Mouse (Mus musculus) MEL (cell line): Measurements from ENCODE around the gene Rasgrp3. TPM values are rescaled to one million over a fixed set of nuclear protein-coding genes. Genes with fewer than 3 reads are reported as not detected.
A peak's percentile ranks its signal among the peaks of the same experiment; 100 is the strongest.

Experiments
- DNase-seq: peaks from one replicate; pipeline ENCODE4 v3.0.0; 2011; ENCODE audit warnings: low read depth, low spot score
- H3K27ac ChIP-seq: 2 replicates; pipeline ENCODE4 v1.5.1; 2012; ENCODE audit warnings: low read depth, mild to moderate bottlenecking, control low read depth, low read length, moderate library complexity; ENCODE audit not compliant: control insufficient read depth
- H3K27me3 ChIP-seq, 2 experiments: fragments of 150-350 bp in 1 of 2; sonication (generic) in 1 of 2; 2 replicates each; pipeline ENCODE4 v1.6.1; 2012; ENCODE audit warnings: low read length in 2 of 2, mild to moderate bottlenecking in 2 of 2, improper control_type of control experiment in 1 of 2, moderate library complexity in 1 of 2; ENCODE audit not compliant: insufficient read depth in 2 of 2, control insufficient read depth in 1 of 2
- H3K36me3 ChIP-seq, 2 experiments: 2 replicates each; pipeline ENCODE4 v1.6.1; 2012 to 2014; ENCODE audit warnings: low read length in 2 of 2, improper control_type of control experiment in 1 of 2, inconsistent platforms in 1 of 2, mild to moderate bottlenecking in 1 of 2; ENCODE audit not compliant: insufficient read depth in 2 of 2, control insufficient read depth in 1 of 2
- H3K4me1 ChIP-seq, 2 experiments: fragments of 150-350 bp in 1 of 2; sonication (generic) in 1 of 2; 2 replicates each; pipeline ENCODE4 v1.6.1; 2012; ENCODE audit warnings: low read length in 2 of 2, improper control_type of control experiment in 1 of 2, mild to moderate bottlenecking in 1 of 2; ENCODE audit not compliant: insufficient read depth in 2 of 2, control insufficient read depth in 1 of 2
- H3K4me3 ChIP-seq, 2 experiments: fragments of 150-350 bp in 1 of 2; sonication (generic) in 1 of 2; 2 replicates each; pipeline ENCODE4 v1.5.1; 2012; ENCODE audit warnings: low read depth in 2 of 2, low read length in 2 of 2, mild to moderate bottlenecking in 2 of 2, moderate library complexity in 2 of 2, control low read depth in 1 of 2, improper control_type of control experiment in 1 of 2; ENCODE audit not compliant: control insufficient read depth in 1 of 2, insufficient read depth in 1 of 2
- H3K79me2 ChIP-seq: 2 replicates; pipeline ENCODE4 v1.6.1; 2012; ENCODE audit warnings: mild to moderate bottlenecking, low read length, moderate library complexity; ENCODE audit not compliant: control insufficient read depth, poor library complexity, insufficient read depth
- H3K9ac ChIP-seq: 2 replicates; pipeline ENCODE4 v1.6.1; 2012; ENCODE audit warnings: low read depth, mild to moderate bottlenecking, control low read depth, low read length, moderate library complexity; ENCODE audit not compliant: control insufficient read depth, poor library complexity, severe bottlenecking
- H3K9me3 ChIP-seq: fragments of 150-350 bp; sonication (generic); replicated peaks from 2 replicates; pipeline ENCODE4 v1.6.1; 2012; ENCODE audit warnings: mild to moderate bottlenecking, low read length, improper control_type of control experiment, moderate library complexity; ENCODE audit not compliant: insufficient read depth
- CHD1 ChIP-seq: IDR thresholded peaks from 2 replicates; pipeline ENCODE4 v1.6.1; 2012; ENCODE audit warnings: low read depth, mild to moderate bottlenecking, inconsistent platforms, low read length, improper control_type of control experiment
- CHD2 ChIP-seq: IDR thresholded peaks from 2 replicates; pipeline ENCODE4 v1.6.1; 2011; ENCODE audit warnings: low read length, improper control_type of control experiment
- CTCF ChIP-seq, 3 experiments: IDR thresholded peaks in 2 of 3; conservative IDR thresholded peaks in 1 of 3; 2 replicates each; pipeline ENCODE4 v1.5.1; 2011 to 2012; ENCODE audit warnings: low read length in 3 of 3, low read depth in 2 of 3, mild to moderate bottlenecking in 2 of 3, improper control_type of control experiment in 1 of 3, inconsistent platforms in 1 of 3, mixed read lengths in 1 of 3, moderate library complexity in 1 of 3; ENCODE audit not compliant: control insufficient read depth in 1 of 3, insufficient read depth in 1 of 3, poor library complexity in 1 of 3, severe bottlenecking in 1 of 3
- E2F4 ChIP-seq: IDR thresholded peaks from 2 replicates; pipeline ENCODE4 v1.6.1; 2011; ENCODE audit warnings: low read depth, low read length, improper control_type of control experiment, borderline replicate concordance
- GABPA ChIP-seq: IDR thresholded peaks from 2 replicates; pipeline ENCODE4 v1.6.1; 2012; ENCODE audit warnings: low read depth, mild to moderate bottlenecking, inconsistent platforms, low read length, improper control_type of control experiment, moderate library complexity
- HCFC1 ChIP-seq: IDR thresholded peaks from 2 replicates; pipeline ENCODE4 v1.6.1; 2012; ENCODE audit warnings: low read depth, mild to moderate bottlenecking, inconsistent platforms, low read length, improper control_type of control experiment, moderate library complexity
- KAT2A ChIP-seq: conservative IDR thresholded peaks from 2 replicates; pipeline ENCODE4 v1.6.1; 2012; ENCODE audit warnings: low read depth, low read length, improper control_type of control experiment, inconsistent platforms
- MAZ ChIP-seq: IDR thresholded peaks from 2 replicates; pipeline ENCODE4 v1.6.1; 2012; ENCODE audit warnings: low read depth, mild to moderate bottlenecking, inconsistent platforms, low read length, improper control_type of control experiment
- MYB ChIP-seq: IDR thresholded peaks from 2 replicates; pipeline ENCODE4 v1.6.1; 2011; ENCODE audit warnings: mild to moderate bottlenecking, low read depth, low read length, improper control_type of control experiment
- MYC ChIP-seq: IDR thresholded peaks from 2 replicates; pipeline ENCODE4 v1.6.1; 2011; ENCODE audit warnings: low read depth, mild to moderate bottlenecking, low read length, improper control_type of control experiment, moderate library complexity
- NRF1 ChIP-seq: IDR thresholded peaks from 2 replicates; pipeline ENCODE4 v1.6.1; 2014; ENCODE audit warnings: low read depth, mild to moderate bottlenecking, inconsistent platforms, low read length, improper control_type of control experiment, moderate library complexity; ENCODE audit not compliant: poor library complexity, insufficient read depth, severe bottlenecking
- POLR2A ChIP-seq, 2 experiments: IDR thresholded peaks; 2 replicates each; pipeline ENCODE4 v1.6.1; 2011 to 2012; ENCODE audit warnings: low read length in 2 of 2, mild to moderate bottlenecking in 2 of 2, control low read depth in 1 of 2, improper control_type of control experiment in 1 of 2, low read depth in 1 of 2, moderate library complexity in 1 of 2; ENCODE audit not compliant: control insufficient read depth in 1 of 2, insufficient read depth in 1 of 2, poor library complexity in 1 of 2
- POLR2AphosphoS2 ChIP-seq: IDR thresholded peaks from 2 replicates; pipeline ENCODE4 v1.6.1; 2011; ENCODE audit warnings: low read length, improper control_type of control experiment
- RAD21 ChIP-seq: IDR thresholded peaks from 2 replicates; pipeline ENCODE4 v1.6.1; 2011; ENCODE audit warnings: mild to moderate bottlenecking, low read depth, low read length, improper control_type of control experiment
- RCOR1 ChIP-seq: IDR thresholded peaks from 2 replicates; pipeline ENCODE4 v1.6.1; 2012; ENCODE audit warnings: low read depth, mild to moderate bottlenecking, inconsistent platforms, low read length, improper control_type of control experiment
- SIN3A ChIP-seq: IDR thresholded peaks from 2 replicates; pipeline ENCODE4 v1.6.1; 2012; ENCODE audit warnings: low read length, improper control_type of control experiment, inconsistent platforms
- ZNF384 ChIP-seq: IDR thresholded peaks from 2 replicates; pipeline ENCODE4 v1.6.1; 2012; ENCODE audit warnings: low read depth, mild to moderate bottlenecking, inconsistent platforms, low read length, improper control_type of control experiment
- polyA plus RNA-seq, 2 experiments: library from polyadenylated mRNA; stranded (reverse) in 1 of 2; unstranded in 1 of 2; fragments of >175 nt in 1 of 2; fragments of >200 nt in 1 of 2; gene quantifications; 2 replicates each; pipeline versions ENCODE4 v1.2.1 to v1.2.4; 2012; ENCODE audit warnings: low replicate concordance in 2 of 2, low read depth in 1 of 2; ENCODE audit not compliant: insufficient read length in 2 of 2, insufficient read depth in 1 of 2, missing spikeins in 1 of 2
- total RNA-seq: library from RNA; depleted of rRNA; stranded (reverse); fragments of 300-350 nt; gene quantifications from 2 replicates; pipeline ENCODE4 v1.2.3, GENCODE M21; 2012

Gene Rasgrp3
- total and polyA plus RNA-seq, 3 experiments, result not detected

GRCm38 (mm10) chr17:75535612-75536011 is 99.9 kb downstream of the Rasgrp3 start:
- Histone ChIP-seq H3K79me2 (no peaks in the 10 kb centered on the region), H3K36me3 (peaks cover 2 to 10% of the 10 kb centered on the region in 2 experiments), H3K4me1 (no peaks in the 10 kb centered on the region), H3K4me3 (no peak overlapping the region), H3K27ac (no peak overlapping the region), H3K27me3 (no peaks in the 10 kb centered on the region), H3K9ac (no peak overlapping the region), H3K9me3 (no peaks in the 10 kb centered on the region)
- no peak for DNase-seq
- TF ChIP-seq CTCF (IDR thresholded peaks at IDR 0.05 in 2 of 3, conservative IDR thresholded peaks at IDR 0.05 in 1 of 3; ENCODE audit: control insufficient read depth in 1 of 3, insufficient read depth in 1 of 3, low read depth in 2 of 3, low read length in 3 of 3, poor library complexity in 1 of 3, severe bottlenecking in 1 of 3) (no peak), ZNF384 (no peak), RCOR1 (no peak), POLR2AphosphoS2 (peak; percentile 22; the same call in 1 of the 2 replicates), MYC (no peak), MAZ (no peak)

DNA sequence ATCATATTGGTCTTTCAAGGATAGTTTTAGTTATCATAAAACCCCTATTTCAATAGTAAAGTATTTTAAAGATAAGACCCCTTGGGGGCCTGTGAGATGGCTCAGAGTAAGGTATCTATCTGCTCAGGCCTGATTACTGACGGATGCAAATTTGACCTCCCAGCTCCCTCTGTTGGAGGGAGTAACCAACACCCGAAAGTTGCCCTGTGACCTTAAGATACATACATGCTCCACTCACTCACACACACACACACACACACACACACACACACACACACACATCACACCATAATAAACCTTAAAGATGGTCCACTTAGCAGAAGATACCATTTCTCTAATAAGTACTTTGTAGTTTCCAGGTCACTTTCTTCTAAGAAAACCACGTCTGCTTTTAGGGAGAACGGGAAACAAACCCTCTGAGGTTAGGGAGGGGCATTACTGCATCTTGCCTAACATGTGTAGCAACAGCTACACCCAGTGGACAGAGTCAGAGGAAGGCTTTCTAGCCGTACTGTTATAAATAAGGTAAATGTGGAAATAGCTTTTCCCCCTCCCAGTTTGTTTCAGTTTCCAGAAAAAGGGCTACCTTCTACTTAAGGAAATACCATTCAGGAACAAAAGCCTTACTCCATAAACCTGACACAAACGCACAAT is 100.8 kb downstream of the Rasgrp3 start:
- Histone ChIP-seq H3K27me3 (no peaks in the 10 kb centered on the region), H3K36me3 (peaks cover 2 to 11% of the 10 kb centered on the region in 2 experiments), H3K4me3 (no peak overlapping the region), H3K27ac (no peak overlapping the region), H3K9me3 (no peaks in the 10 kb centered on the region), H3K9ac (no peak overlapping the region), H3K79me2 (no peaks in the 10 kb centered on the region), H3K4me1 (no peaks in the 10 kb centered on the region)
- no peak for DNase-seq
- no peak for TF ChIP-seq MYB
- peak; percentile 14 for TF ChIP-seq RAD21
- TF ChIP-seq NRF1, result no peak
- no peak for TF ChIP-seq CHD1
- TF ChIP-seq CHD2, result no peak
- no peak for TF ChIP-seq E2F4
- TF ChIP-seq GABPA, result no peak
- TF ChIP-seq KAT2A, result no peak
- TF ChIP-seq CTCF (IDR thresholded peaks at IDR 0.05 in 2 of 3, conservative IDR thresholded peaks at IDR 0.05 in 1 of 3; ENCODE audit: control insufficient read depth in 1 of 3, insufficient read depth in 1 of 3, low read depth in 2 of 3, low read length in 3 of 3, poor library complexity in 1 of 3, severe bottlenecking in 1 of 3), result peak in 1 of 3 experiments; percentile 21; a peak in 2 of 6 replicates
- no peak for TF ChIP-seq HCFC1
- no peak for TF ChIP-seq POLR2A (IDR thresholded peaks at IDR 0.05; ENCODE audit: control insufficient read depth in 1 of 2, insufficient read depth in 1 of 2, low read depth in 1 of 2, low read length in 2 of 2, poor library complexity in 1 of 2)
- TF ChIP-seq SIN3A, result no peak
